Mouse (Mus musculus): Measurements from ENCODE around the gene Rasgef1b.

- TF ChIP-seq EP300 (IDR thresholded peaks at IDR 0.05; ENCODE audit: low read length) (no peak), POLR2A (IDR thresholded peaks at IDR 0.05; ENCODE audit: low read depth, low read length) (no peak), CTCF (conservative IDR thresholded peaks at IDR 0.05 in 1 of 2, IDR thresholded peaks at IDR 0.05 in 1 of 2; ENCODE audit: low read depth in 2 of 2, low read length in 2 of 2) (no peak), ZNF384 (IDR thresholded peaks at IDR 0.05; ENCODE audit: low read depth, low read length) (no peak), MAFK (IDR thresholded peaks at IDR 0.05; ENCODE audit: insufficient replicate concordance, low read length) (no peak)
Observed at GRCm38 (mm10) chr5:99457291-99457690, 271.6 kb downstream of the Rasgef1b start.
